Mouse (Mus musculus) myocyte (in vitro differentiated cells): ENCODE data around the gene St3gal5.

Experiments used
- CEBPB ChIP-seq: IDR thresholded peaks from 2 replicates; pipeline ENCODE4 v1.6.1; 2011; ENCODE audit warnings: mild to moderate bottlenecking, moderate library complexity; ENCODE audit not compliant: poor library complexity, insufficient read depth, severe bottlenecking
- E2F4 ChIP-seq: IDR thresholded peaks from one replicate; pipeline ENCODE4 v1.6.1; 2011; ENCODE audit warnings: mild to moderate bottlenecking, control low read depth, moderate library complexity; ENCODE audit not compliant: insufficient read depth
- MAX ChIP-seq: IDR thresholded peaks from one replicate; pipeline ENCODE4 v1.6.1; 2011; ENCODE audit warnings: low read depth, mild to moderate bottlenecking, control low read depth
- MYOD1 ChIP-seq, 3 experiments: IDR thresholded peaks; one replicate each; pipeline ENCODE4 v1.6.1; 2011; ENCODE audit warnings: control low read depth in 2 of 3, low read depth in 2 of 3, mild to moderate bottlenecking in 2 of 3, moderate library complexity in 1 of 3; ENCODE audit not compliant: insufficient read length in 2 of 3, control insufficient read depth in 1 of 3
- MYOG ChIP-seq, 3 experiments: IDR thresholded peaks; one replicate each; pipeline ENCODE4 v1.6.1; 2011; ENCODE audit warnings: control low read depth in 2 of 3, low read depth in 2 of 3, mild to moderate bottlenecking in 2 of 3; ENCODE audit not compliant: insufficient read length in 2 of 3, control insufficient read depth in 1 of 3, insufficient read depth in 1 of 3
- POLR2A ChIP-seq: IDR thresholded peaks from one replicate; pipeline ENCODE4 v1.6.1; 2011; ENCODE audit warnings: low read depth, mild to moderate bottlenecking, control low read depth, moderate library complexity; ENCODE audit not compliant: insufficient read length
- POLR2AphosphoS2 ChIP-seq: IDR thresholded peaks from one replicate; pipeline ENCODE4 v1.6.1; 2011; ENCODE audit warnings: low read depth, control low read depth; ENCODE audit not compliant: insufficient read length
- REST ChIP-seq: IDR thresholded peaks from one replicate; pipeline ENCODE4 v1.6.1; 2011; ENCODE audit warnings: mild to moderate bottlenecking, control low read depth, moderate library complexity; ENCODE audit not compliant: insufficient read depth, insufficient read length
- SRF ChIP-seq: IDR thresholded peaks from one replicate; pipeline ENCODE4 v1.6.1; 2011; ENCODE audit warnings: low read depth; ENCODE audit not compliant: control insufficient read depth, insufficient read length
- TCF12 ChIP-seq: IDR thresholded peaks from one replicate; pipeline ENCODE4 v1.6.1; 2011; ENCODE audit warnings: mild to moderate bottlenecking, control low read depth; ENCODE audit not compliant: poor library complexity, insufficient read depth, severe bottlenecking
- TCF3 ChIP-seq: IDR thresholded peaks from one replicate; pipeline ENCODE4 v1.6.1; 2011; ENCODE audit warnings: low read depth, control low read depth; ENCODE audit not compliant: insufficient read length
- USF1 ChIP-seq: IDR thresholded peaks from one replicate; pipeline ENCODE4 v1.6.1; 2011; ENCODE audit warnings: low read depth, mild to moderate bottlenecking, control low read depth, moderate library complexity

- TF ChIP-seq MAX (no peak), MYOD1 (IDR thresholded peaks at IDR 0.05; ENCODE audit: control insufficient read depth in 1 of 3, insufficient read length in 2 of 3, low read depth in 2 of 3) (no peak), POLR2A (no peak), TCF12 (no peak), E2F4 (no peak), POLR2AphosphoS2 (no peak), USF1 (no peak), REST (no peak), CEBPB (no peak), TCF3 (no peak), MYOG (IDR thresholded peaks at IDR 0.05; ENCODE audit: control insufficient read depth in 1 of 3, insufficient read depth in 1 of 3, insufficient read length in 2 of 3, low read depth in 2 of 3) (no peak), SRF (no peak)
Measured at GRCm38 (mm10) chr6:72089865-72090264, 7.5 kb upstream of the St3gal5 start.
